Mouse (Mus musculus) lung, adult 2 months (tissue): ENCODE results near the gene Dusp21. TPM values are rescaled to one million over a fixed set of nuclear protein-coding genes. Genes with fewer than 3 reads are reported as not detected.

ENCODE experiments used
- DNase-seq: peaks from one replicate; pipeline ENCODE4 v3.0.0; 2022
- H3K4me1 ChIP-seq: fragments of 200-500 bp; 2 replicates; pipeline ENCODE4 v1.6.1; 2011; ENCODE audit warnings: low read length; ENCODE audit not compliant: control insufficient read depth, insufficient read depth
- H3K4me3 ChIP-seq: fragments of 200-500 bp; replicated peaks from 2 replicates; pipeline ENCODE3; 2011; ENCODE audit warnings: low read depth, mild to moderate bottlenecking, control low read depth, low read length; ENCODE audit errors: extremely low read depth
- CTCF ChIP-seq: fragments of 200-500 bp; IDR thresholded peaks from 2 replicates; pipeline ENCODE4 v1.5.1; 2011; ENCODE audit warnings: mild to moderate bottlenecking, low read length, control low read depth; ENCODE audit not compliant: insufficient read depth
- POLR2A ChIP-seq: fragments of 200-500 bp; IDR thresholded peaks from 2 replicates; pipeline ENCODE4 v1.6.1; 2011; ENCODE audit warnings: low read depth, mild to moderate bottlenecking, control low read depth, low read length, borderline replicate concordance; ENCODE audit errors: extremely low read depth
- WGBS: fragments of 180-500 bp; shearing (Covaris S2); methylation state at CpG from one replicate; pipeline ENCODE4 v1.1.7; 2018; 5-methylcytosine and 5-hydroxymethylcytosine counted together
- polyA plus RNA-seq: library from polyadenylated mRNA; depleted of rRNA; stranded (reverse); fragments of >200 nt; gene quantifications from 2 replicates; pipeline ENCODE4 v1.2.3, GENCODE M21; 2012; rRNA removed

Dusp21 gene
- polyA plus RNA-seq, 1 experiment: not detected

DNA sequence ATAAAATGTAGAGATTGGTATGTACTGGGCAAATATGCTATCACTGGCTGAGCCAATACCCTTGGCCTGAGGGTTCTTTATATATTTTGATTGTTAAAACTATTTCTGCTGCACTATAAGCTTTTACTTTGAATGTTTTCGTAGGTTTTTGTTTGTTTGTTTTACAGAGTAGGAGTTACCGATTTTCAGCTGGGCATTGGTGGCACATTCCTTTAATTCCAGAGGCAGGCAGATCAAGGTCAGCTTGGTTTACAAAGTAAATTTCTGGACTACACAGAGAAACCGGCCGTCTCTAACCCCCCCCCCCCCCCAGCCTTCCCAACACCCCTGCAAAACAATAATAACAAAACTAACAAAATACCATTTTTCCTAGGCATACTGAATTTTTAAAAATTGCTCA lies 29.2 kb downstream of the Dusp21 start:
- Histone ChIP-seq H3K4me1 (peaks cover 2% of the 10 kb centered on the region), H3K4me3 (no peak overlapping the region)
- DNase-seq: no peak
- no peak for TF ChIP-seq CTCF
- TF ChIP-seq POLR2A: no peak
- 20% methylated on average over 4 of the region's 4 CpGs for WGBS

DNA sequence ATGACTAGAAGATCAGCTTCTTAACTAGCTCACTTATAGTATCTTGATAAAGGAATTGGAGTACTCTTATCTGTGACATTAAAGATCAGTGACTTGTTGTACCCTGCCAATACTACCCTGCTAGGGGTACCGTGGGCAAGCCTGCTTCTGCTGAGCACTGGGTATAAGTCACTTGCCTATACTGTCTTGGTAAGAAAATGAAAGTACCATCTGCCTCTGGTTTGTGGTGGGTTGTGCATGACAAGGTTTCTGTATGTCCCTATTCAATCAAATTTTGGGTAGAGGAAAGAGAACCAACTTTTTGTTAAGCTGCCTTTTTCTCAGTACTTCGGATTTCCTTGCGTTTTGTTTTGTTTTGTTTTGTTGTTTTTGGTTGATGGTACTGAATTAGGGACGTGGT lies 32.1 kb downstream of the Dusp21 start:
- Histone ChIP-seq H3K4me1 (peaks cover 2% of the 10 kb centered on the region), H3K4me3 (no peak overlapping the region)
- no peak for DNase-seq
- 82% methylated on average over 4 of the region's 4 CpGs for WGBS
- no peak for TF ChIP-seq CTCF
- TF ChIP-seq POLR2A: no peak

DNA sequence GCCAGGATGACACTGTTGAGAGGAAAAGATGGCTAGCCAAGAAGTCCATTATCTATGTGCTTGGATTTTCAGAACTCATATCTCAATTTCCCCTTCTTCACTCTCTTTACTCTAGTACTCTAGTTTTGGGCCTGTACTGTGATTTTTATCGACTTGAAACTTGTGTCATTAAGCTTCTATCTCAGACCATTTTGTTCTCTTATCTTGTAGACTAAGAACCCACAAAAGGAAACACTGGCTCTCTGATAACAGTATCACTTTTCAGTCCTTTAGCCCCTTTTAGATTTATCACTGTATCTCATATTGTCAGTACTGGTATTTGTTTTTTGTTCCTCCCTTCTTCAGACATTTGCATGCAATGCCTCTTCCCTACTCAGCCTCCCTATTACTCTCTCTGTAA lies 33.8 kb downstream of the Dusp21 start:
- TF ChIP-seq POLR2A (no peak), CTCF (no peak)
- no peak for DNase-seq
- Histone ChIP-seq H3K4me1 (peaks cover 2% of the 10 kb centered on the region), H3K4me3 (no peak overlapping the region)
- 39% methylated on average over 1 of the region's 1 CpGs for WGBS

DNA sequence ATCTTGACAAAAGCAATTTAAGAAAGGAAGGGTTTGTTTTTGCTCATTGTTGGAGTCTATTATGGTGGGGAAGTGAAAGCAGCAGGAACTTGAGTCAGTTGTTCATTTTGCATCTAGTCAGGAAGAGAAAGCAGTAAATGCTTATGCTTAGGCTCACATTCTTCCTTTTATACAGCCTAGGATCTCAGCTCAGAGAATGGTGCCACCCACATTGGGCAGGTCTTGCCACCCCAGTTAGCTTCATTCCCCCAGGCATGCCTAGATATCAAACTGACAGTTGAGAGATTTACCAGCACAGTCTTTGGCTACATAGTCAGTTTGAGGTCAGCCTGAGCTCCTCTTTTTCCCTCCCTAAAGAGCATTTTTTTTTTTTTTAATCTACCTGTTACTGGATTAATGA lies 41.5 kb downstream of the Dusp21 start:
- no peaks in the 10 kb centered on the region; the same call in 1 of the 2 replicates for H3K4me1 ChIP-seq
- TF ChIP-seq POLR2A (no peak), CTCF (no peak)
- no peak overlapping the region for H3K4me3 ChIP-seq
- no peak for DNase-seq

DNA sequence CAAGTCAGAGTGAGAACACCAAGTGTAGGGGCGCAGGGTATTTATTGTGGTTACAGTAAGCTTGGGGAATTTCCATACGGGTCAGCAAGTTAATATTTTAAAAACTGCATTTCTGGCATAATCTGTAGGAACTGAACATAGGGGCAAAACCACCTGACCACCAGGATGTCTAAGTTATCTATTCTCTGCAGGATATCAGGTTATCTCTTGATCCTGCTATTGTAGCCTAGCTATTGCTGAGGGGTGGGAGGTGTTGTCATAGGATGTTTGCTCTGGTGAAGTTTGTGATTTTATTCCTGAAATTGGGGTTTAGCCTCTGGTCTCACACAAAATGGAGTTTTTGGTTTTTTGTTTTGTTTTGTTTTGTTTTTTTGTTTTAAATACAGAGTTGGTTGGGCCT lies 42.6 kb downstream of the Dusp21 start:
- DNase-seq: no peak
- WGBS: 87% methylated on average over 2 of the region's 2 CpGs
- no peaks in the 10 kb centered on the region; the same call in 1 of the 2 replicates for H3K4me1 ChIP-seq
- no peak overlapping the region for H3K4me3 ChIP-seq
- no peak for TF ChIP-seq CTCF
- no peak for TF ChIP-seq POLR2A

Other genes starting within 250 kb of the Dusp21 start
- gene Kdm6a, start 16.7 kb downstream of the Dusp21 start, polyA plus RNA-seq: 9.9 and 11.5 TPM in 2 replicates